Mouse (Mus musculus): ENCODE measurements around the gene Igf1r. TPM values are rescaled to one million over a fixed set of nuclear protein-coding genes. Genes with fewer than 3 reads are reported as not detected.

The Igf1r gene
- polyA plus RNA-seq, 1 experiment from 2014 or later = 58.8 TPM

DNA sequence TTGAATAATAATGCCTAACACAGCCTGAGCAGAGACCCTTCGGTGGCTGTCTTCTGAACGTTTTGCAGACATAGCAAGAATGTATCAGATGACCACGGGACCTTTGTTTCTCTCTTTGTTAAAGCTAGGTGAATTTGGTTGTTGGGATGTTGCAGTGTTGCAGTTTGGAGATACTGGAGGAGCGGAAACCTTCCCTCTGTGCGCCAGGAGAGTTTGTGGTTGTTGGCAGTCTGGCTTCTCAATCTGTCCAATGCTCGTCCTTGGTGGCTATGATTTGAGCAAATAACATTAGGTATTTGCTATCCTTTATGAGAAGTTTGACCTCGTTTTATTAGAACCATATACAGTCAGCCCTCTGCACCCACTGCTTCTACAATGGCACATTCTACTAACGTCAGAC lies 30.2 kb downstream of the Igf1r start:
- in situ Hi-C loops (cut with MboI; ENCODE audit: low pct_unique_long_range_greater_than_20kb) = no loop called here

DNA sequence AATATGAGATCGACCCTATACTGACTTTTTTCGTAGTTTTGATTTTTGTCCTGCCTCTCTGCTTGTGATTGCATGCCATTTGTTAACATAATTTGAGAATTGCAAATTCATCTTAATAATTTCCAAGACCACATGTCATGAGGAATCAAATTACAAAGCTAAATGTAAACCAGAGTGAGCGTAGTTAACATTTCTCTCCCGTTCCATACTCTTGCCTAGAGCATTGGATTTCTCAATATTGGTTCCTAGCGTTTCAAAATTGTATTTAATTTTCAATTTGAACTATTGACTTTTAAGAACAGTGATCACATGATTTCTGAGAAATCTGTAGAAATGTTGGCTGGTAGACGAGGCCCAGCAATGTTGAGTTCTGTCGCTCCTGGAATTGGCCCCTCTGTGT lies 30.8 kb downstream of the Igf1r start:
- H3K27me3 ChIP-seq = no peaks in the 10 kb centered on the region
- ATAC-seq = no peak
- ChIA-PET CTCF (interaction anchor here (1.2 kb wide), 1 partner anchor 12 kb away, joined by 4 read pairs; no protein-coding TSS in a partner anchor), POLR2A (no interaction called here)
- in situ Hi-C loops (cut with MboI; ENCODE audit: low pct_unique_long_range_greater_than_20kb) = no loop called here
- no peak for DNase-seq (ENCODE audit: low read depth, low spot score)
- no peak for TF ChIP-seq CTCF (IDR thresholded peaks at IDR 0.05)

More for the DNA sequence above, 30.2 kb downstream of the Igf1r start:
- CTCF ChIA-PET = interaction anchor here (1.2 kb wide), 1 partner anchor 12 kb away, joined by 4 read pairs; no protein-coding TSS in a partner anchor
- no peaks in the 10 kb centered on the region for H3K27me3 ChIP-seq
- ATAC-seq = no peak
- TF ChIP-seq CTCF (IDR thresholded peaks at IDR 0.05) = no peak
- no peak for DNase-seq (ENCODE audit: low read depth, low spot score)
- POLR2A ChIA-PET = interaction anchor here (0.9 kb wide), 1 partner anchor 9 kb away, joined by 6 read pairs; no protein-coding TSS in a partner anchor

DNA sequence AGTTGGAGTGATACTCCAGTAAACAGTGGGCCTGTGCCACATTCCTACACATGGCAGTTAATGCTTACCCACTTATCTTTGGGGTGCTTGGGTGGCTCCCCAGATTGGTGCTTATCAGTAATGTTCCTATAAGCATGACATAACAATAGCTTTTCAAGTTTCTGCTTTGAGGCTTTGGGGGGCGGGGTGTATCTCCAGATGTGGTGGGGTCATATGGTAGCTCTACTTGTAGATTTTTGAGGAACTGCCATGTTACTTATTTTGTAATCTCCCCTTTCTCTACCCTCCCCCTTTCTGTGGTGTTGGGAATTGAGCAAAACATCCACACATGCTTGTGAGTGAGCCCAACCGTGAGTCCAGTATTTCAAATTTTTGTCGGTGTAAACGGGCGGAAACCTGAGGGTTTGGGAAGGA lies 32.4 kb downstream of the Igf1r start:
- CTCF ChIA-PET = no interaction called here
- TF ChIP-seq CTCF (IDR thresholded peaks at IDR 0.05) = no peak
- POLR2A ChIA-PET = no interaction called here
- no peaks in the 10 kb centered on the region for H3K27me3 ChIP-seq
- ATAC-seq (no peak), DNase-seq (ENCODE audit: low read depth, low spot score) (no peak)
- in situ Hi-C loops (cut with MboI; ENCODE audit: low pct_unique_long_range_greater_than_20kb) = no loop called here

DNA sequence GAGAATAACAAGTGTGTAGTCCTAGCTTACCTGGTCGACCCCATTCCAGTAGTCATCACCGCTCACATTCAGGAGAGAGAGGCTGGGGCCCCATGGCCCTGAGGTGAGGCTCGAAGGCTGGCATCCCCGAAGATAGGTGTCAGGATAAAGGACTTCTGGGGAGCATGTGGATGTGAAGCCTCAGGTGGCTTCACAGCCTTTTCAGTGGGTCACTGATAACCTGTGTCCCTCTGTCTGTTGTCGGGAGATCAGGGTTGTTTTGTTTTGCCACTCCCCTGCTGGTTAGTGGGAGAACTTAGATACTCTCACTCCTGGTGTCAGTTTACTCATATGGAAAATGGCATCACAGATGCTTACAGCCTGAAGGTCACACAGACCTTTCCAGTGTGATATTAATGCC lies 32.9 kb downstream of the Igf1r start:
- ChIA-PET CTCF (no interaction called here), POLR2A (no interaction called here)
- DNase-seq (ENCODE audit: low read depth, low spot score) = no peak
- no peak for ATAC-seq
- TF ChIP-seq CTCF (IDR thresholded peaks at IDR 0.05) = no peak
- H3K27me3 ChIP-seq = no peaks in the 10 kb centered on the region
- in situ Hi-C loops (cut with MboI; ENCODE audit: low pct_unique_long_range_greater_than_20kb) = no loop called here

DNA sequence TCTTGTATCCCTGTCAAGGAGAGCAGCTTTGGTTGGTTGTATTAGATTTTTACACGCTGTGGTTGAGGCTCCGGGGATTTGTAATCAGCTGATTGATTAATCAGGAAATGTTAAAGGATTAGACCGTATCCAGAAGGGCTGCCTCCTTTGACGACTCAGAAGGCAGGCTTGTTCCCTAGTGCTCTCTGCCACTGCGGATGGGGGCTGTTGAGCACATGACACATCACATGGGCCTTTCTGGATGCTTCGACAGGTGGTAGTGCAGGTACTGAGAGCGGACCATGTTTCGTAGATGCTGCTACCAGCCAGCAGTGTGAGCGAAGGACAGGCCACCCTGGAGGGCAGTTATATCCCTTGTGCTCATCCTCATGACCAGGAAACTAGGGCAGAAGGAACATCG lies 33.6 kb downstream of the Igf1r start:
- CTCF ChIA-PET = no interaction called here
- in situ Hi-C loops (cut with MboI; ENCODE audit: low pct_unique_long_range_greater_than_20kb) = no loop called here
- TF ChIP-seq CTCF (IDR thresholded peaks at IDR 0.05) = no peak
- no peaks in the 10 kb centered on the region for H3K27me3 ChIP-seq
- POLR2A ChIA-PET = no interaction called here
- ATAC-seq = no peak
- DNase-seq (ENCODE audit: low read depth, low spot score) = no peak

DNA sequence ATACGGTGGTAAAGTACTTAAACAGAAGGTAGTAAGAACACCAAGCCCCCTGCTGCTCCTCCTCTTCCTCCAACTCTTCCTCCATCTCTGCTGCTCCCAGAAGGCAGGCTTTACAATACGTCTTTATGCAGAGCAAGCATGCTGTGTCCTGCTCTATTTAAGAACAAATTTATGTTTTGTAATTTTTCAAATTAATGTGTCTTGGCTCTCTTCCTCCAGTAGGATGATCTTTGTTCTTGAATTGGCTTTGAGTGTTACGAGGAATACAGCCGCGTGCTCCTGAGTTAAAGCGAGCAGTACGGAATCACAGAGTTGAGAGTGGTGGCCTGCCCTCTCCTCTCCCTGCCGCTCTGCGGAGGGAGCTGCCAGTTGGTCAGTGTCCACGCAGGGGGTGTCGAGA lies 34.2 kb downstream of the Igf1r start:
- H3K27me3 ChIP-seq = no peaks in the 10 kb centered on the region
- DNase-seq (ENCODE audit: low read depth, low spot score) (no peak), ATAC-seq (no peak)
- no peak for TF ChIP-seq CTCF (IDR thresholded peaks at IDR 0.05)
- ChIA-PET POLR2A (no interaction called here), CTCF (interaction anchor here (1.0 kb wide), 1 partner anchor 36 kb away, joined by 3 read pairs; no protein-coding TSS in a partner anchor)
- in situ Hi-C loops (cut with MboI; ENCODE audit: low pct_unique_long_range_greater_than_20kb) = no loop called here

DNA sequence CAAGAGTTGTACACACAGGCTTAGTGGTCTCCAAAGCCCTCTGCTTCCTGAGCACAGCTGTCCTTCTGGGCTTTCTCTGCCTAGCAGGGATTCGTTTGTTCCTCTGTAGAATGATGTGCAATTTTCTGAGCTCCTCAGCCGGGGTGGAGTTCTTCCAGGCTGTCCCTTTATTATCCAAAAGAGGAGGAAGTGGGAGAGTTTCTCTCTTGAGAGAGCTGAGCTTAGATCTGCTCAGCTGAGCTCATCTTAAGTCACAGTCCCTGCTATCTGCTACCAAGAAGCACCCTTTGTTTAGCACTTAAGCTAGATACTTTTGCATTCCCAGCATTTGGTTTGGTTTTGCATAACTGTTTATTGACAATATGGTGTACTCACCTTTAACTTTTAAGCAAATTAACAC lies 36.7 kb downstream of the Igf1r start:
- ATAC-seq (no peak), DNase-seq (ENCODE audit: low read depth, low spot score) (no peak)
- in situ Hi-C loops (cut with MboI; ENCODE audit: low pct_unique_long_range_greater_than_20kb) = no loop called here
- ChIA-PET POLR2A (no interaction called here), CTCF (no interaction called here)
- H3K27me3 ChIP-seq = no peaks in the 10 kb centered on the region
- no peak for TF ChIP-seq CTCF (IDR thresholded peaks at IDR 0.05)

DNA sequence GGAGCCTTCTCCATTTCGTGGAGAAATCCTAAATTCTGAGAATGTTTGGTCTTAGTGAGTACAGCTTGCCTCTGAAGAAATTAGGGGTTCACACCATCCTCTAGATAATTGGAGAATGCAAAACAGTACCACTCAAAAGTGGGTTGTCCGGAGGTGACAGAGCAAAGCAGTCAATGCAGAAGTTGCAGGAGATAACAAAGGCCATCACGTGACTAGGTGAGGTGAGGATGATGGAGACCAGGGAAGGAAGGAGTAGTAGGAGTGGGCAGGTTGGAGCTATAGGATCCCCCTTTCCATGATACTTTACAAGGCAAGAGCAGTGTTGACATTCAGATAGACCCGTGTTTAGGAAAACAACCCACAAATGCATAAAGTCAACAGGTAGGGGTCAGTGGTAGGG lies 41.0 kb downstream of the Igf1r start:
- CTCF ChIA-PET = interaction anchor here (0.7 kb wide), 1 partner anchor 12 kb away, joined by 3 read pairs; no protein-coding TSS in a partner anchor
- DNase-seq (ENCODE audit: low read depth, low spot score) = no peak
- ATAC-seq = no peak
- in situ Hi-C loops (cut with MboI; ENCODE audit: low pct_unique_long_range_greater_than_20kb) = no loop called here
- H3K27me3 ChIP-seq = no peaks in the 10 kb centered on the region
- TF ChIP-seq CTCF (IDR thresholded peaks at IDR 0.05) = no peak
- POLR2A ChIA-PET = no interaction called here

DNA sequence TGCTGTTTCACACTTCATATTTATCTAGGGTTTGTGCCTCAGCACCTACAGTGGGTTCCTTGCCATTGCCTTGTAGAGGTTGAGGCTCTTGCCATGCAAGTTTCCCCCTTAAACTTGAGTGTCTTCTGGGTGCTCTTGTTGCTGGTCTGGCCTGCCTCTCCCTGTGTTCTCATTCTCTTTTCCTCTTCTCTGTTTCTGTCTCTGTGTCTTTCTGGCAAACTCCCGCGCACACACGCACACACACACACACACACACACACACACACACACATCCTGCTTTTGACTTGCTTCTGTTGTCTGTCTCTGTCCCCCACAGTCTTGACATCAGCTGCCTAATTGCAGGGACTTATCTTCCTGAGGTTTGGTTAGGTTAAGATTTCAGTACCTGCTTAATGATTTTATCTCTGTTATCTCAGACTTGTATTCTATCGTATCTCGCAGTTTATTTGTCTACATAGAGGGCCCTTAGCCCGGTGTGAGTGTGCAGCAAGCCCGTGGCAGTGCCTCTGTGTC lies 41.8 kb downstream of the Igf1r start:
- DNase-seq (ENCODE audit: low read depth, low spot score) = no peak

DNA sequence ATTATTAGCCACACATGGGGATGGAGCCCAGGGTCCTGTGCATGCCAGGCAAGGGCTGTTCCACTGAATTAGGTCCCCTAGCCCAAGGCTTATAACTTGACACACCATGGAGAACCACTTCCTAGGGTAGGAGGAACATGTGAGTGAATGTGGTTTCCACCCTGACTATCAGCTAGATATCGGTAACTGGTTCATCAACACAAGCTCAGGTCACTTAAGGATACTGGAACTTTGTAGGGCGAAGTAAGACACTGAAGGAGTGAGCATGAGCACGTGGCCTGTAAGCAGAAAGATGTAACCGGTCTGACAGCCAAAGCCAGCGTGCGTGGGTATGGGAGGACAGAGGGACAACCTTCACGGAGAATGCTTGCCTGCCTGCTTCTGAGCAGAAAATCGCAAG lies 42.6 kb downstream of the Igf1r start:
- ChIA-PET CTCF (interaction anchor here (1.0 kb wide), 1 partner anchor 12 kb away, joined by 4 read pairs; no protein-coding TSS in a partner anchor), POLR2A (interaction anchor here (1.6 kb wide), 1 partner anchor 21 kb away, joined by 5 read pairs; no protein-coding TSS in a partner anchor)
- H3K27me3 ChIP-seq = no peaks in the 10 kb centered on the region
- ATAC-seq (no peak), DNase-seq (ENCODE audit: low read depth, low spot score) (no peak)
- TF ChIP-seq CTCF (IDR thresholded peaks at IDR 0.05) = no peak
- in situ Hi-C loops (cut with MboI; ENCODE audit: low pct_unique_long_range_greater_than_20kb) = no loop called here

More for the DNA sequence above, 41.8 kb downstream of the Igf1r start:
- ChIA-PET CTCF (no interaction called here), POLR2A (no interaction called here)
- H3K27me3 ChIP-seq = no peaks in the 10 kb centered on the region
- in situ Hi-C loops (cut with MboI; ENCODE audit: low pct_unique_long_range_greater_than_20kb) = no loop called here
- TF ChIP-seq CTCF (IDR thresholded peaks at IDR 0.05) = no peak
- ATAC-seq = no peak

DNA sequence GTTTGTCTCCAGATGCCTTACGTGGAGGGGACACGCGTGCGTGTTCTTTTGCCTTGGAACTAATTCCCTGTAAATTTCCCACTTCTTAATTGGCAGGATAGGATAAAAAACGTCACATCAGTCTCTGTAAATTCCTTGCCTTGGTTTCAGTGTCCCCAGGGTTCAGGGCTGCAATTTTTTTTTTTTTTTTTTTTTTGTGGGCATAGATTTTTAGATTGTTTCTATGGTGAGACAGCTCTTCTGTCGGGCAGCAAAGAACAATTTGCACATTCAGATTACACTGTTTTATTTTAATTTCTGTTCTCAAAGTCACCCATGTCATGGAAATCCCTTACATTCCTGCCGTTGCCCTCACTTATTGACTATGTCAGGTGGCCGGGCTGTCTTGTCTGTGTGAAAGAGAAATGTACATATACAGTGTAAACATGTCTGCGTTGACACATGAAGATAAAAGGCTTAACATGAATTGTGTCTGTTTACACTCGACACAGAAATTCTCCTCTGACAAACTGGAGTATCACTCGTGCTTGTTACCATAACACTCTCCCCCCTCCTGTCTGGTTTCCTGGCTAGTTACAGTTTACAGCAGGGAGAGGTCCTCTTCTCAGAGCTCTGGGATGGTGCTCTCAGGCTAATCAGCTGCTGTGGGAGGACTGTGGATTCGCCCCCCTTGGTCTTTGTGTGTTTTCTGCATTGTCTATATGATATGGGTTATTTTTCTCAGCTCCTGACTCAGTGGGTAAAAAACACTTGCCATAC lies 43.8 kb downstream of the Igf1r start:
- H3K27me3 ChIP-seq = no peaks in the 10 kb centered on the region
- in situ Hi-C loops (cut with MboI; ENCODE audit: low pct_unique_long_range_greater_than_20kb) = no loop called here
- ChIA-PET CTCF (no interaction called here), POLR2A (interaction anchor here (1.6 kb wide), 1 partner anchor 20 kb away, joined by 5 read pairs; no protein-coding TSS in a partner anchor)
- ATAC-seq (no peak), DNase-seq (ENCODE audit: low read depth, low spot score) (no peak)
- no peak for TF ChIP-seq CTCF (IDR thresholded peaks at IDR 0.05)
